Mouse (Mus musculus) testis, postnatal 10 days (tissue): ENCODE data around the gene 4930438A08Rik.
"Not testable (repeated sequence)": the region's sequence is repeated elsewhere in the genome, so short reads cannot be mapped to it uniquely, and the experiment has no call there.

ENCODE experiments used
- DNase-seq: peaks from one replicate; pipeline ENCODE4 v3.0.0; 2021; ENCODE audit warnings: low spot score

The 4930438A08Rik gene

GRCm38 (mm10) chr11:58274572-58274971 lies at the start of gene 4930438A08Rik:
TSS of gene 4930438A08Rik (plus strand) at chr11:58274799.
- DNase-seq, result no peak

DNA sequence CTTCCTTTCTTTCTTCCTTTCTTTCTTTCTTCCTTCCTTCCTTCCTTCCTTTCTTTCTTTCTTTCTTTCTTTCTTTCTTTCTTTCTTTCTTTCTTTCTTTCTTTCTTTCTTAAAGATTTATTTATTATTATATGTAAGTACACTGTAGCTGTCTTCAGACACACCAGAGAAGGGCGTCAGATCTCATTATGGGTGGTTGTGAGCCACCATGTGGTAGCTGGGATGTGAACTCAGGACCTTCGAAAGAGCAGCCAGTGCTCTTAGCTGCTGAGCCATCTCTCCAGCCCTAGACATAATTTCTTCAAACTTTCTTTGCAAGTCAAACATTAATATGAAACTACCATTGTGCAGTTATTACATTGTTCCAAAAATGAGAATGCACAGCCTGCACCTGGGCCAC lies 49.7 kb upstream of the 4930438A08Rik start:
- not testable (repeated sequence) for DNase-seq

DNA sequence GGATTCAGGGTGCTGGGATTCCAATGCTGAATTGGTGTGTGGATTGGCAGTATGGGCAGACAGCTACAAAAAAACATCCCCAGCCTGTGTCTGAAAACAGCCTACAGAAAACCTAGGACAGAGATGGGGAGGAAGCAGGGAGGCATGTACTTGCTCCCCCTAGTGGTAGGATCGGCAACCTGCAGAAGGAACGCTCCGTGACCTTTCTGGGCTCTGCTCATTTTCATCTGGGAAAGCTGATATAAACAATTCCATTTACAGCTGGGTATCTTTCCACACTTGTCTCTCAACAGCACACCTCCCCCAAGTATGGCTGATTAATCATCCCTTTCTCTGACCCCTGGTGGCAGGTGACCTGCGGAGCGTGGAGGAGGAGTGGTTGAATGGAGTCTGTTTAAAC lies 48.9 kb upstream of the 4930438A08Rik start:
- DNase-seq, result peak; percentile 82

- no peak for DNase-seq
Observed at GRCm38 (mm10) chr11:58226425-58226824, 48.2 kb upstream of the 4930438A08Rik start.

- DNase-seq, result not testable (repeated sequence)
Observed at GRCm38 (mm10) chr11:58228021-58228420, 46.6 kb upstream of the 4930438A08Rik start.

- no peak for DNase-seq
Observed at GRCm38 (mm10) chr11:58230396-58230910, 44.1 kb upstream of the 4930438A08Rik start.

GRCm38 (mm10) chr11:58231156-58231555 lies 43.4 kb upstream of the 4930438A08Rik start:
- no peak for DNase-seq

GRCm38 (mm10) chr11:58234551-58234950 lies 40.0 kb upstream of the 4930438A08Rik start:
- not testable (repeated sequence) for DNase-seq

DNA sequence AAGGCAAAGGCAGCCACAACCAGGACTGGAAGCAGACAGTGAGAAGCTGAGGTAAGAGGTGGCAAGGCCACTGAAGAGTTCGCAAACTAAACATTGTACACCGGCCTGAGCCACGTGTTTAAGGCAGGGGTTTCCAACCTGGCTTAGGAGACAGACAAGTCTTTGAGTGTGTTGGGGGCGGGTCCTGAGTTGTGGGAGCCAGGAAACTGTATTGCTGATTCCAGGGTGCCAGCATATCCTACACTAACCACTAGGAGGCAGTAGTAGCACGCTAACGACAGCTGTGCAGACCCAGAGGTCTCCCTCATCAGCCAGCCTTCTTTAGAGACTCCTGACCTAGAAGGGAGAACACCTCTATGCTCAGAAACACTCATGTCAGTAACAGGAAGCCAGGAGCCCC lies 39.4 kb upstream of the 4930438A08Rik start:
- DNase-seq, result no peak

DNA sequence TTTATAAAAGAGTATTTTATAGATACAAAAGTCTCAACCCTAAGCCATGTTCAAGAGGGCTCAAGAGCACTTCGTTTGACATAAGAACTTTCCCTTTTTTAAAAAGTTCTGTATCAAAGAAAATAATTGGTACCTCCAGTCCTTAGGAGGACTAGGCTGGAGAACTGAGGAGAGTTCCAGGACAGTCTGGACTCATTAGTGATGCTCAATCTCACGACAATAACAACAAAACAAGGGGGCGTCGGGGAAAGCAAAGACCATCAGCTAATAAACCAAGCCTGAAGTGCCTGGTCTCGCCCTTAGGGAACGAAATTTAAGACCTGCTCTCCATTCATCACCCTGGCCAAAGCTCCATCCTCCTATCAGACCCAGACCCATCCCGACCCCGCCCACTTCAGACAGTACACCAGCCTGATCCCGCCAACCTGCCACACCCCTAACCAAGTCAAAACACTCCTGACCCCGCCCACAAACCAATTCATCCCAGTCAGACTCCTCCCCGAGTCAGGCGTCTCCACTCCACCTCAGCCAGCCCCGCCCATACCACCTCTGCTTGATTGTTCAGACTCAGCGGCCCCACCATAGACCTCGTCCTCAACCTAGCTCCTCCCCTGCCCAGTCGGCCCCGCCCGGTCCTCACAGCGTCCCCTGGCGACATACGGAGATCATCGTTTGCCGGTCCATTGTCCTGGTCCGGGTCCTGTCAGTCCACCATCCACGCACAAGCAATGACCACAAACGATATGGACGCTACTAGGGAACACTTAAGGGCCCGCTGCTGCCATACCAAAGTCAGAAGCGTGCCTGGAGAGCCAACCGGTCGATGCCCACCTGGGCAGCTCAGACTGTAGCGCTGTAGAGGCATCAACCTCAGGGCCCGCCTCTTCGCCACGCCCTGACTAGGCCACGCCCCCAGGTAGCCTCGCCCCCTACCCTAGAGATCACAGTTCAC lies 35.5 kb upstream of the 4930438A08Rik start:
- DNase-seq, result peak; percentile 75

GRCm38 (mm10) chr11:58247294-58247693 lies 27.3 kb upstream of the 4930438A08Rik start:
- DNase-seq, result no peak

- no peak for DNase-seq
Observed at GRCm38 (mm10) chr11:58249203-58249981, 25.2 kb upstream of the 4930438A08Rik start.

DNA sequence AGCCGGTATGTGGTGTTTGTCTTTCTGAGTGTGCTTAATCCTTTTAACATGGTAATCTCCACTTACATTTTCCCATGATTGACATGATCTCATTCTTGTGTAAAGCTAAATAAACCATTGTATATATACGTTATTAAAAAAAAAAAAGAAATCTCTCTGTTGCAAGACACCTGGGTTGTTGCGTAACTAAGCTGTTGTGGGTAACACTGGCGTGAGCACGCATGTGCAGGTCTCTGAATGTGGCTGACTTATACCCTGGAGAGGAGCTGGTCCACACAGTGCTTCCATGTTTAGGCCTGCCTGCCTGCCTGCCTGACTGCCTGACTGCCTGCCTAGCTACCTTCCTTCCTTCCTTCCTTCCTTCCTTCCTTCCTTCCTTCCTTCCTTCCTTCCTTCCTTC lies 24.0 kb upstream of the 4930438A08Rik start:
- DNase-seq, result no peak

DNA sequence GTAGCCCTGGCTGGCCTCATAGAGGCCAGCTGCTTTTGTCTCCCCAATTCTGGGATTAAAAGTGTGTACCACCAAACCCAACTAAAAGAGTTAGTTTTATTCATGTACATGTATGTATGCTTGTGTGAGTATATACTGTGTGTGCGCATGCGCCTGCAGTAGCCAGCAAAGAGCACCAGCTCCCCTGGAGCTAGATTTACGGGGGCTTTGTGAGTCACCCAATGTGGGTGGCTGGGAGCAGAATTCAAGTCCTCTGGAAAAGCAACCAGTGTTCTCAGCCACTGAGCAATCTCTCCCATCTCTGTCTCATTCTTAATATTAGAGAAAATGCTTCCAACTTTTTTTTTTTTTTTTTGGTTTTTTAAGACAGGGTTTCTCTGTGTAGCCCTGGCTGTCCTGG lies 20.2 kb upstream of the 4930438A08Rik start:
- no peak for DNase-seq

- no peak for DNase-seq
Observed at GRCm38 (mm10) chr11:58257816-58258215, 16.8 kb upstream of the 4930438A08Rik start.

- no peak for DNase-seq
Observed at GRCm38 (mm10) chr11:58260156-58260555, 14.4 kb upstream of the 4930438A08Rik start.

GRCm38 (mm10) chr11:58261826-58262225 lies 12.8 kb upstream of the 4930438A08Rik start:
- DNase-seq, result no peak

GRCm38 (mm10) chr11:58262336-58262735 lies 12.3 kb upstream of the 4930438A08Rik start:
- no peak for DNase-seq

- no peak for DNase-seq
Observed at GRCm38 (mm10) chr11:58263516-58263915, 11.1 kb upstream of the 4930438A08Rik start.

DNA sequence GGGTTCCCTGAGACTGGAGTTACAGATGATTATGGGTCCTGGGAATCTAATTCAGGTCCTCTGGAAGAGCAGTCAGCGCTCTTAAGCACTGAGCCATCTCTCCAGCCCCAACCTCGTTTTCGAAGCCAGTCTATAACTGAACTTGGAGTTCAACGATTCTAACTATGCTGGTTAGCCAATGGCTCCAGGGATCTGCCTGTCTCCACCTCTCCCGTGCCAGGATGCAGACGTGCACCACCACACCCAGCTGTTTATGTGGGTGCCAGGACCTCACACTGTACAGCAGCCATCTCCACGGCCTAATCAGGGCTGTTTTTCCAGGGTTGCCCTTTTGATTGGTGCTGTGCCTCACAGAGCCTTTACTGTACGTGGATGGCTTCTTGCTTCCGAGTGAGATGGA lies 10.1 kb upstream of the 4930438A08Rik start:
- DNase-seq, result no peak

- no peak for DNase-seq
Observed at GRCm38 (mm10) chr11:58268285-58268684, 6.3 kb upstream of the 4930438A08Rik start.

DNA sequence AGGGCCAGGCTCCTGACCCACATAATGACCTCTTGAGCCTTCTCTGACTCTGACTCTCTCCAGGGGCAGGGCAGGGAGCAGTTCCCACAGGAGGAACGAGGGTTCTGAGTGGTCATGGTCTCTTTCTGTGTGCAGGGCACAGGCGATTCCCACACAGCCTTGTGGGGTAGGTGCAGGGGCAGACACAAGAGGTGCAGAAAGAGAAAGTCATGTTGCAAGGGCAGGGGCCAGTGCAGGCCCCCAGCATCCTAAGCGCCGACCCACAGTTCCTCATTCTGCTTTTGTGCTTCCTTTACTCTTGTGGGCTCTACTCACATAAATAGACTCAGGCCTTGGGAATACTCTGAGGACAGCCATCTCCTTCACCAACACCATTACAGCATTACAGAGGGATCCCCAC lies 1.2 kb downstream of the 4930438A08Rik start:
- no peak for DNase-seq
